Mouse (Mus musculus): ENCODE measurements at regions not wholly inside any gene's neighbourhood (a gene's known extent, or its start where the extent isn't known, plus 50 kb on each side); places are given as distances from the start of the nearest gene placed in this dataset.
"Not testable (repeated sequence)": the region's sequence is repeated elsewhere in the genome, so short reads cannot be mapped to it uniquely, and the experiment has no call there.

- in situ Hi-C loops (cut with MboI; ENCODE audit: unreplicated experiment in 2 of 2), result no loop called here
These were observed 307.9 kb upstream of the Ubash3b start for GRCm38 (mm10) chr9:41469414-41469813.

- in situ Hi-C loops (cut with MboI; ENCODE audit: unreplicated experiment in 2 of 2), result no loop called here
These were observed 302.7 kb upstream of the Ubash3b start for GRCm38 (mm10) chr9:41464057-41464685.

GRCm38 (mm10) chr9:41461742-41462141 is 300.2 kb upstream of the Ubash3b start:
- in situ Hi-C loops (cut with MboI; ENCODE audit: unreplicated experiment in 2 of 2), result no loop called here

- in situ Hi-C loops (cut with MboI; ENCODE audit: unreplicated experiment in 2 of 2), result no loop called here
These were observed 299.2 kb upstream of the Ubash3b start for GRCm38 (mm10) chr9:41460709-41461108.

- in situ Hi-C loops (cut with MboI; ENCODE audit: unreplicated experiment in 2 of 2), result no loop called here
These were observed 295.5 kb upstream of the Ubash3b start for GRCm38 (mm10) chr9:41457003-41457402.

GRCm38 (mm10) chr9:41451738-41452137 is 290.2 kb upstream of the Ubash3b start:
- in situ Hi-C loops (cut with MboI; ENCODE audit: unreplicated experiment in 2 of 2), result no loop called here

GRCm38 (mm10) chr9:41449233-41449632 is 287.7 kb upstream of the Ubash3b start:
- in situ Hi-C loops (cut with MboI; ENCODE audit: unreplicated experiment in 2 of 2), result no loop called here

- in situ Hi-C loops (cut with MboI; ENCODE audit: unreplicated experiment in 2 of 2), result no loop called here
These were observed 286.4 kb upstream of the Ubash3b start for GRCm38 (mm10) chr9:41447902-41448301.

- in situ Hi-C loops (cut with MboI; ENCODE audit: unreplicated experiment in 2 of 2), result no loop called here
These were observed 285.8 kb upstream of the Ubash3b start for GRCm38 (mm10) chr9:41447211-41447875.

- in situ Hi-C loops (cut with MboI; ENCODE audit: unreplicated experiment in 2 of 2), result no loop called here
These were observed 285.1 kb upstream of the Ubash3b start for GRCm38 (mm10) chr9:41446431-41447203.

- in situ Hi-C loops (cut with MboI; ENCODE audit: unreplicated experiment in 2 of 2), result no loop called here
These were observed 280.9 kb upstream of the Ubash3b start for GRCm38 (mm10) chr9:41442418-41442817.

- in situ Hi-C loops (cut with MboI; ENCODE audit: unreplicated experiment in 2 of 2), result no loop called here
These were observed 278.5 kb upstream of the Ubash3b start for GRCm38 (mm10) chr9:41439979-41440378.

GRCm38 (mm10) chr9:41438141-41438540 is 276.6 kb upstream of the Ubash3b start:
- in situ Hi-C loops (cut with MboI; ENCODE audit: unreplicated experiment in 2 of 2), result no loop called here

- in situ Hi-C loops (cut with MboI; ENCODE audit: unreplicated experiment in 2 of 2), result no loop called here
These were observed 269.2 kb upstream of the Ubash3b start for GRCm38 (mm10) chr9:41430391-41431343.

GRCm38 (mm10) chr9:41429711-41430390 is 268.4 kb upstream of the Ubash3b start:
- in situ Hi-C loops (cut with MboI; ENCODE audit: unreplicated experiment in 2 of 2), result no loop called here

- in situ Hi-C loops (cut with MboI; ENCODE audit: unreplicated experiment in 2 of 2), result no loop called here
These were observed 267.7 kb upstream of the Ubash3b start for GRCm38 (mm10) chr9:41429236-41429635.

- in situ Hi-C loops (cut with MboI; ENCODE audit: unreplicated experiment in 2 of 2), result no loop called here
These were observed 265.2 kb upstream of the Ubash3b start for GRCm38 (mm10) chr9:41426698-41427097.

GRCm38 (mm10) chr9:41425225-41425624 is 263.7 kb upstream of the Ubash3b start:
- in situ Hi-C loops (cut with MboI; ENCODE audit: unreplicated experiment in 2 of 2), result no loop called here

GRCm38 (mm10) chr9:41413791-41414190 is 252.3 kb upstream of the Ubash3b start:
- in situ Hi-C loops (cut with MboI; ENCODE audit: unreplicated experiment in 2 of 2), result no loop called here

- in situ Hi-C loops (cut with MboI; ENCODE audit: unreplicated experiment in 2 of 2), result not testable (repeated sequence)
These were observed 251.6 kb upstream of the Ubash3b start for GRCm38 (mm10) chr9:41413091-41413490.

All from v-Abl transformed pro-B cells (cell line).